Mouse (Mus musculus) C3H10T1/2 (cell line): Measurements from ENCODE around the gene Gper1. TPM values are rescaled to one million over a fixed set of nuclear protein-coding genes. Genes with fewer than 3 reads are reported as not detected.

Experiments
- polyA plus RNA-seq, 2 experiments: library from polyadenylated mRNA; unstranded; fragments of >200 nt; fragmentation: generic; extraction: Trizol; gene quantifications; one replicate each; pipeline ENCODE4 v1.2.1; 2012; ENCODE audit warnings: missing spikeins in 2 of 2

The Gper1 gene
- polyA plus RNA-seq, result 1 to 10 TPM in 1 of 2 experiments, under 1 TPM in 1; 0.95 to 7.4 TPM

GRCm38 (mm10) chr5:139423026-139423865 is at the start of gene Gper1:
Gene Gper1 (plus strand): TSS chr5:139423151.

GRCm38 (mm10) chr5:139377468-139378270 is 45.3 kb upstream of the Gper1 start, which contains the start of gene Gpr146:
Gene Gpr146 (plus strand): TSS chr5:139377697.

GRCm38 (mm10) chr5:139404801-139405401 is 18.1 kb upstream of the Gper1 start, which contains the start of gene C130050O18Rik:
Gene C130050O18Rik (plus strand): TSS chr5:139405280.

GRCm38 (mm10) chr5:139460384-139461067 is 37.6 kb downstream of the Gper1 start, which contains the start of gene 3110082I17Rik:
Gene 3110082I17Rik (minus strand): TSS chr5:139460527.

Other genes starting within 250 kb of the Gper1 start
- 10 to 100 TPM in 1 of 2 experiments, 1 to 10 TPM in 1; 4.6 to 37.3 TPM for gene Sun1, start 222.5 kb upstream of the Gper1 start, polyA plus RNA-seq
- gene Get4, start 170.8 kb upstream of the Gper1 start, polyA plus RNA-seq, result 100 to 1,000 TPM in 1 of 2 experiments, 10 to 100 TPM in 1; 90.3 to 169 TPM
- gene Adap1, start 97.5 kb upstream of the Gper1 start, polyA plus RNA-seq, result under 1 TPM; 0.08 to 0.38 TPM
- gene Cox19, start 71.7 kb upstream of the Gper1 start, polyA plus RNA-seq, result 10 to 100 TPM; 64.7 to 77.4 TPM
- gene Cyp2w1, start 70.5 kb upstream of the Gper1 start, polyA plus RNA-seq, result not detected
- gene Gpr146, start 45.5 kb upstream of the Gper1 start, polyA plus RNA-seq, result 1 to 10 TPM in 1 of 2 experiments, under 1 TPM in 1; 0.81 to 5.5 TPM
- gene C130050O18Rik, start 17.9 kb upstream of the Gper1 start, polyA plus RNA-seq, result under 1 TPM; 0.07 to 0.54 TPM
- 10 to 100 TPM; 14.2 to 14.4 TPM for gene 3110082I17Rik, start 37.4 kb downstream of the Gper1 start, polyA plus RNA-seq
- 10 to 100 TPM in 1 of 2 experiments, 1 to 10 TPM in 1; 3.0 to 14.4 TPM for gene Zfand2a, start 61.4 kb downstream of the Gper1 start, polyA plus RNA-seq
- gene Uncx, start 120.3 kb downstream of the Gper1 start, polyA plus RNA-seq, result not detected